Mouse (Mus musculus) hindbrain, embryonic 12.5 days (tissue): ENCODE data around the gene Ttll11. TPM values are rescaled to one million over a fixed set of nuclear protein-coding genes. Genes with fewer than 3 reads are reported as not detected.

ENCODE experiments used
- ATAC-seq: fragments of 200-750 bp; cut with Nextera tagmentation; 2 replicates; pipeline ENCODE4 v1.8.0; 2017; ENCODE audit warnings: moderate TSS enrichment; ENCODE audit not compliant: low FRiP score
- H3K27ac ChIP-seq: fragments of 300-500 bp; sonication (generic); 2 replicates; pipeline ENCODE4 v1.5.1; 2016; ENCODE audit warnings: mild to moderate bottlenecking
- H3K27me3 ChIP-seq: fragments of 300-500 bp; sonication (generic); 2 replicates; pipeline ENCODE4 v1.6.1; 2016; ENCODE audit warnings: mild to moderate bottlenecking
- H3K36me3 ChIP-seq: fragments of 300-500 bp; sonication (generic); 2 replicates; pipeline ENCODE4 v1.6.1; 2016; ENCODE audit warnings: mild to moderate bottlenecking
- H3K4me1 ChIP-seq: fragments of 300-500 bp; sonication (generic); 2 replicates; pipeline ENCODE4 v1.6.1; 2016
- H3K4me2 ChIP-seq: fragments of 300-500 bp; sonication (generic); replicated peaks from 2 replicates; pipeline ENCODE4 v1.6.1; 2016; ENCODE audit warnings: mild to moderate bottlenecking
- H3K4me3 ChIP-seq: fragments of 300-500 bp; sonication (generic); 2 replicates; pipeline ENCODE4 v1.5.1; 2016; ENCODE audit warnings: mild to moderate bottlenecking
- H3K9ac ChIP-seq: fragments of 300-500 bp; sonication (generic); 2 replicates; pipeline ENCODE4 v1.6.1; 2016; ENCODE audit warnings: mild to moderate bottlenecking, moderate library complexity
- H3K9me3 ChIP-seq: fragments of 300-500 bp; sonication (generic); replicated peaks from 2 replicates; pipeline ENCODE4 v1.6.1; 2016; ENCODE audit warnings: mild to moderate bottlenecking
- WGBS: fragments of 180-500 bp; shearing (Covaris S2); methylation state at CpG from one replicate; pipeline ENCODE4 v1.1.7; 2016; 5-methylcytosine and 5-hydroxymethylcytosine counted together
- polyA plus RNA-seq: library from polyadenylated mRNA; unstranded; fragments of >200 nt; fragmentation: Nextera tagmentation; extraction: Ambion mirVana; gene quantifications from 2 replicates; pipeline ENCODE4 v1.2.1, GENCODE M21; 2016

Ttll11 gene
- polyA plus RNA-seq, 1 experiment from 2014 or later, result 4.6 TPM

- no peak overlapping the region for H3K9ac ChIP-seq
- no peak for ATAC-seq
- H3K27ac ChIP-seq, result no peak overlapping the region
- no peaks in the 10 kb centered on the region for H3K36me3 ChIP-seq
- no peaks in the 10 kb centered on the region for H3K9me3 ChIP-seq
- 80% methylated on average over 3 of the region's 3 CpGs for WGBS
- H3K4me3 ChIP-seq, result no peak overlapping the region
- no peaks in the 10 kb centered on the region for H3K27me3 ChIP-seq
- no peaks in the 10 kb centered on the region for H3K4me1 ChIP-seq
- H3K4me2 ChIP-seq, result no peak overlapping the region
These were observed 56.8 kb downstream of the Ttll11 start for GRCm38 (mm10) chr2:35922956-35923355.

GRCm38 (mm10) chr2:35912090-35912489 is 67.6 kb downstream of the Ttll11 start:
- H3K4me3 ChIP-seq, result no peak overlapping the region
- no peak overlapping the region for H3K9ac ChIP-seq
- H3K4me1 ChIP-seq, result no peaks in the 10 kb centered on the region
- H3K9me3 ChIP-seq, result no peaks in the 10 kb centered on the region
- no peaks in the 10 kb centered on the region for H3K36me3 ChIP-seq
- H3K4me2 ChIP-seq, result no peak overlapping the region
- H3K27me3 ChIP-seq, result no peaks in the 10 kb centered on the region
- H3K27ac ChIP-seq, result no peak overlapping the region
- WGBS, result 78% methylated on average over 4 of the region's 4 CpGs
- no peak for ATAC-seq

- Histone ChIP-seq H3K4me1 (no peaks in the 10 kb centered on the region), H3K4me3 (no peak overlapping the region), H3K9ac (no peak overlapping the region), H3K36me3 (no peaks in the 10 kb centered on the region), H3K9me3 (no peaks in the 10 kb centered on the region), H3K27me3 (no peaks in the 10 kb centered on the region), H3K27ac (no peak overlapping the region), H3K4me2 (no peak overlapping the region)
- WGBS, result 79% methylated on average over 1 of the region's 1 CpGs
- no peak for ATAC-seq
These were observed 68.0 kb downstream of the Ttll11 start for GRCm38 (mm10) chr2:35911675-35912074.

- no peak overlapping the region for H3K9ac ChIP-seq
- WGBS, result 58% methylated on average over 9 of the region's 9 CpGs
- no peaks in the 10 kb centered on the region for H3K36me3 ChIP-seq
- no peak overlapping the region for H3K27ac ChIP-seq
- no peak for ATAC-seq
- no peaks in the 10 kb centered on the region for H3K9me3 ChIP-seq
- H3K4me3 ChIP-seq, result no peak overlapping the region
- no peaks in the 10 kb centered on the region for H3K27me3 ChIP-seq
- H3K4me1 ChIP-seq, result no peaks in the 10 kb centered on the region
- no peak overlapping the region for H3K4me2 ChIP-seq
These were observed 69.0 kb downstream of the Ttll11 start for GRCm38 (mm10) chr2:35910740-35911139.

GRCm38 (mm10) chr2:35909353-35909752 is 70.4 kb downstream of the Ttll11 start:
- no peak overlapping the region for H3K4me2 ChIP-seq
- no peak overlapping the region for H3K4me3 ChIP-seq
- H3K4me1 ChIP-seq, result no peaks in the 10 kb centered on the region
- H3K36me3 ChIP-seq, result no peaks in the 10 kb centered on the region
- 95% methylated on average over 4 of the region's 4 CpGs for WGBS
- no peaks in the 10 kb centered on the region for H3K27me3 ChIP-seq
- no peak overlapping the region for H3K9ac ChIP-seq
- H3K9me3 ChIP-seq, result no peaks in the 10 kb centered on the region
- H3K27ac ChIP-seq, result no peak overlapping the region
- ATAC-seq, result no peak

- Histone ChIP-seq H3K9me3 (no peaks in the 10 kb centered on the region), H3K4me3 (no peak overlapping the region), H3K27ac (no peak overlapping the region), H3K36me3 (no peaks in the 10 kb centered on the region), H3K4me2 (no peak overlapping the region), H3K27me3 (no peaks in the 10 kb centered on the region), H3K9ac (no peak overlapping the region), H3K4me1 (no peaks in the 10 kb centered on the region)
- ATAC-seq, result no peak
- WGBS, result 83% methylated on average over 6 of the region's 6 CpGs
These were observed 72.1 kb downstream of the Ttll11 start for GRCm38 (mm10) chr2:35907578-35907977.

GRCm38 (mm10) chr2:35906174-35906798 is 73.4 kb downstream of the Ttll11 start:
- WGBS, result 25% methylated on average over 11 of the region's 11 CpGs
- Histone ChIP-seq H3K4me1 (no peaks in the 10 kb centered on the region), H3K27ac (no peak overlapping the region), H3K4me3 (no peak overlapping the region), H3K9me3 (no peaks in the 10 kb centered on the region), H3K36me3 (no peaks in the 10 kb centered on the region), H3K9ac (no peak overlapping the region), H3K4me2 (no peak overlapping the region), H3K27me3 (no peaks in the 10 kb centered on the region)
- peak; percentile 65 for ATAC-seq

GRCm38 (mm10) chr2:35900845-35901244 is 78.9 kb downstream of the Ttll11 start:
- no peaks in the 10 kb centered on the region for H3K9me3 ChIP-seq
- no peak overlapping the region for H3K9ac ChIP-seq
- no peak overlapping the region for H3K4me2 ChIP-seq
- H3K36me3 ChIP-seq, result no peaks in the 10 kb centered on the region
- H3K4me1 ChIP-seq, result peaks cover 3% of the 10 kb centered on the region; the same call in 1 of the 2 replicates
- 72% methylated on average over 2 of the region's 2 CpGs for WGBS
- no peak for ATAC-seq
- no peaks in the 10 kb centered on the region for H3K27me3 ChIP-seq
- H3K27ac ChIP-seq, result no peak overlapping the region
- no peak overlapping the region for H3K4me3 ChIP-seq

GRCm38 (mm10) chr2:35899712-35900111 is 80.0 kb downstream of the Ttll11 start:
- no peak for ATAC-seq
- no peak overlapping the region for H3K4me3 ChIP-seq
- H3K9me3 ChIP-seq, result no peaks in the 10 kb centered on the region
- H3K27me3 ChIP-seq, result no peaks in the 10 kb centered on the region
- 94% methylated on average over 3 of the region's 3 CpGs for WGBS
- no peak overlapping the region for H3K27ac ChIP-seq
- H3K9ac ChIP-seq, result no peak overlapping the region
- H3K4me2 ChIP-seq, result no peak overlapping the region
- peaks cover 3% of the 10 kb centered on the region; the same call in 1 of the 2 replicates for H3K4me1 ChIP-seq
- H3K36me3 ChIP-seq, result no peaks in the 10 kb centered on the region

- H3K4me1 ChIP-seq, result peaks cover 3% of the 10 kb centered on the region; the same call in 1 of the 2 replicates
- H3K4me2 ChIP-seq, result no peak overlapping the region
- H3K27me3 ChIP-seq, result no peaks in the 10 kb centered on the region
- H3K9ac ChIP-seq, result no peak overlapping the region
- H3K9me3 ChIP-seq, result no peaks in the 10 kb centered on the region
- ATAC-seq, result no peak
- H3K4me3 ChIP-seq, result no peak overlapping the region
- WGBS, result 77% methylated on average over 4 of the region's 4 CpGs
- no peak overlapping the region for H3K27ac ChIP-seq
- no peaks in the 10 kb centered on the region for H3K36me3 ChIP-seq
These were observed 80.6 kb downstream of the Ttll11 start for GRCm38 (mm10) chr2:35899135-35899474.

GRCm38 (mm10) chr2:35898425-35899134 is 81.1 kb downstream of the Ttll11 start:
- no peaks in the 10 kb centered on the region for H3K27me3 ChIP-seq
- no peak overlapping the region for H3K4me2 ChIP-seq
- no peak for ATAC-seq
- no peak overlapping the region for H3K27ac ChIP-seq
- H3K36me3 ChIP-seq, result no peaks in the 10 kb centered on the region
- 83% methylated on average over 6 of the region's 6 CpGs for WGBS
- H3K9me3 ChIP-seq, result no peaks in the 10 kb centered on the region
- H3K4me1 ChIP-seq, result peaks cover 3% of the 10 kb centered on the region; the same call in 1 of the 2 replicates
- no peak overlapping the region for H3K4me3 ChIP-seq
- H3K9ac ChIP-seq, result no peak overlapping the region

GRCm38 (mm10) chr2:35897125-35897524 is 82.6 kb downstream of the Ttll11 start:
- Histone ChIP-seq H3K4me2 (no peak overlapping the region), H3K9me3 (no peaks in the 10 kb centered on the region), H3K27ac (no peak overlapping the region), H3K36me3 (no peaks in the 10 kb centered on the region), H3K4me3 (no peak overlapping the region), H3K4me1 (peaks cover 3% of the 10 kb centered on the region; the same call in 1 of the 2 replicates), H3K27me3 (no peaks in the 10 kb centered on the region), H3K9ac (no peak overlapping the region)
- WGBS, result 78% methylated on average over 2 of the region's 2 CpGs
- ATAC-seq, result no peak

GRCm38 (mm10) chr2:35894512-35894911 is 85.2 kb downstream of the Ttll11 start:
- H3K4me2 ChIP-seq, result no peak overlapping the region
- no peak for ATAC-seq
- no peak overlapping the region for H3K4me3 ChIP-seq
- H3K9ac ChIP-seq, result no peak overlapping the region
- H3K9me3 ChIP-seq, result no peaks in the 10 kb centered on the region
- H3K27ac ChIP-seq, result no peak overlapping the region
- 93% methylated on average over 2 of the region's 2 CpGs for WGBS
- H3K36me3 ChIP-seq, result no peaks in the 10 kb centered on the region
- H3K4me1 ChIP-seq, result peaks cover 3% of the 10 kb centered on the region; the same call in 1 of the 2 replicates
- no peaks in the 10 kb centered on the region for H3K27me3 ChIP-seq
